Mouse (Mus musculus): Measurements from ENCODE around the gene Gm10591. TPM values are rescaled to one million over a fixed set of nuclear protein-coding genes. Genes with fewer than 3 reads are reported as not detected.

The Gm10591 gene
- not detected for polyA plus RNA-seq (2015; fragmentation: Illumina TruSeq; extraction: RNeasy Lipid Tissue Mini Kit (QIAGEN cat#74804); ENCODE audit: low read depth, low replicate concordance)

GRCm38 (mm10) chr4:42611895-42612294 lies at the start of gene Gm10591:
Gm10591 (plus strand) TSS chr4:42612195.

DNA sequence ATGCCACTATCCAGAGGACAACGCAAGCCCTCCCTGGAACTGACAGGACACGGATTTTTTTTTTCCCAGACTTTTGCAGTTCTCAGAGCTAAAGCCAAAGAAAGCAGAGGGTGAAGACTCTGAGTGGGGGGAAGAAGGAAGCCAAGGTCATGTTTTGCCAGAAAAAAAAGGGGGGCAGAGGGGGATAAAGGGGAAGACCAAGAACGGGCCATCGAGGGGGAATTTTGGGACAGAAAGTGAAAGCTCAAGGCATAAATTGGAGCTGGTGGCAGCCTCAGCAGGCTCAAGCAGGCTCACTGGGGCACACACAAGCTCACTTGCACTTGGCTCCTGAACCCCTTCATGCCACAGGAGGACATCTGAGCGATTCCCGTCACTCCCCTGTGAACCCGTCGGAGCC lies 17.4 kb downstream of the Gm10591 start, which contains the start of gene Gm2564:
Gm2564 (plus strand) TSS at position 301 of the 400 bp plus-strand sequence.

DNA sequence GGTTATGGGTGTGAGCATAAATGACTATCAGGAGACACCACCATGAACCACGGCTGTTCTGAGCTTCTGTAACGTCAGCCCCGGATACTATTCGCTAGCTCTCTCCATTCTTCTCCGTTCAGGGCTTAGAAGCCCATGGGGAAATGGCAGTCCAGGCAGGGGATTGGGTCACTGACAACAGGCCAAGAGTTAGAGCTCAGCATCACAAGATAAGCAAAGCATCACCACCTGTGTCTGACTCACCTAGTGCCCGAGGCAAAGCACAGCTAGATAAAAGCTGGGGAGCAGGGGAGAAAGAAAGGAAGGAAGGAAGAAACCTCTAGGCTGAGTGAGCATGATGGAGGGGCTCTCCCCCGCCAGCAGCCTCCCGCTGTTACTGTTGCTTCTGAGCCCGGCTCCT lies 43.0 kb downstream of the Gm10591 start, which contains the start of gene Ccl27b:
Ccl27b (plus strand) TSS at position 301 of the 400 bp plus-strand sequence.

GRCm38 (mm10) chr4:42661793-42662192 lies 49.8 kb downstream of the Gm10591 start, which contains the start of gene Il11ra2:
Il11ra2 (minus strand) TSS chr4:42661893.

Other genes with a start within 250 kb of the Gm10591 start
- not detected for gene Gm21586, start 172.8 kb upstream of the Gm10591 start, polyA plus RNA-seq (2015; fragmentation: Illumina TruSeq; extraction: RNeasy Lipid Tissue Mini Kit (QIAGEN cat#74804); ENCODE audit: low read depth, low replicate concordance)
- 1.1 TPM for gene Gm2163, start 145.4 kb upstream of the Gm10591 start, polyA plus RNA-seq (2015; fragmentation: Illumina TruSeq; extraction: RNeasy Lipid Tissue Mini Kit (QIAGEN cat#74804); ENCODE audit: low read depth, low replicate concordance)
- gene Fam205a2, start 84.0 kb upstream of the Gm10591 start, polyA plus RNA-seq (2015; fragmentation: Illumina TruSeq; extraction: RNeasy Lipid Tissue Mini Kit (QIAGEN cat#74804); ENCODE audit: low read depth, low replicate concordance) = not detected
- 1.4 TPM for gene Gm2564, start 17.5 kb downstream of the Gm10591 start, polyA plus RNA-seq (2015; fragmentation: Illumina TruSeq; extraction: RNeasy Lipid Tissue Mini Kit (QIAGEN cat#74804); ENCODE audit: low read depth, low replicate concordance)
- gene Ccl27b, start 43.1 kb downstream of the Gm10591 start, polyA plus RNA-seq (2015; fragmentation: Illumina TruSeq; extraction: RNeasy Lipid Tissue Mini Kit (QIAGEN cat#74804); ENCODE audit: low read depth, low replicate concordance) = 8.3 TPM
- gene Il11ra2, start 49.7 kb downstream of the Gm10591 start, polyA plus RNA-seq (2015; fragmentation: Illumina TruSeq; extraction: RNeasy Lipid Tissue Mini Kit (QIAGEN cat#74804); ENCODE audit: low read depth, low replicate concordance) = 0.43 TPM
- gene 4930578G10Rik, start 123.3 kb downstream of the Gm10591 start, polyA plus RNA-seq (2015; fragmentation: Illumina TruSeq; extraction: RNeasy Lipid Tissue Mini Kit (QIAGEN cat#74804); ENCODE audit: low read depth, low replicate concordance) = 1.2 TPM
- gene Ccl19, start 144.4 kb downstream of the Gm10591 start, polyA plus RNA-seq (2015; fragmentation: Illumina TruSeq; extraction: RNeasy Lipid Tissue Mini Kit (QIAGEN cat#74804); ENCODE audit: low read depth, low replicate concordance) = not detected
- gene Ccl21a, start 161.8 kb downstream of the Gm10591 start, polyA plus RNA-seq (2015; fragmentation: Illumina TruSeq; extraction: RNeasy Lipid Tissue Mini Kit (QIAGEN cat#74804); ENCODE audit: low read depth, low replicate concordance) = not detected
- gene Fam205a1, start 241.7 kb downstream of the Gm10591 start, polyA plus RNA-seq (2015; fragmentation: Illumina TruSeq; extraction: RNeasy Lipid Tissue Mini Kit (QIAGEN cat#74804); ENCODE audit: low read depth, low replicate concordance) = 0.18 TPM
- gene Gm12394, start 244.6 kb downstream of the Gm10591 start, polyA plus RNA-seq (2015; fragmentation: Illumina TruSeq; extraction: RNeasy Lipid Tissue Mini Kit (QIAGEN cat#74804); ENCODE audit: low read depth, low replicate concordance) = 0.76 TPM